Mouse (Mus musculus) spleen, postnatal 14 days (tissue): ENCODE data around the gene Olfr73.
"Not testable (repeated sequence)": the region's sequence is repeated elsewhere in the genome, so short reads cannot be mapped to it uniquely, and the experiment has no call there.

Source experiments
- DNase-seq, 2 experiments: peaks; one replicate each; pipeline ENCODE4 v3.0.0; 2021 to 2022; ENCODE audit warnings: low spot score in 2 of 2

The Olfr73 gene

GRCm38 (mm10) chr2:88037599-88037998 is at the start of gene Olfr73:
TSS of gene Olfr73 (minus strand) at chr2:88037699.
- DNase-seq, result no peak

DNA sequence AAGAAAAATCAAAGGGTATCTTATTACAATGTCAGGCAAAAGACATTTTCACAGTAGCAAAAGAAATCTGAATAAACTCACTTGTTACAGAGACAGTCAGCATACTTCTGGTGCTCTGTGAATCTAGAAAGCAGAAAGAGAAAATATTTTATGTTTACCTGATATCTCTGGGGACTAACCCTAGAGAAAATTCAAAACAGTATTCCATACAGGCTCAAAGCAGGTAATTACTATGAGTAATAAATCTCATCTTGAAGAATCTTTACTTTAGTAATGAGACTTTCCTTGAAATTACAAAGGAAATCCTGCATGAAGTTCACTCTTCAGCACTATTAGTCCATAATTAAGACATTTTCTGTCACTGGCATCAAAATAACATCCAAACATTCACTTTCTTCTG is 34.2 kb upstream of the Olfr73 start, which contains the start of gene Olfr1163:
Gene Olfr1163, minus strand, starts transcription at position 101 of the 400 bp plus-strand sequence.
- DNase-seq, result no peak

- DNase-seq, result no peak
These were observed 26.1 kb upstream of the Olfr73 start for GRCm38 (mm10) chr2:88063587-88063986.

- DNase-seq, result no peak
These were observed 13.5 kb upstream of the Olfr73 start, which contains the start of gene Olfr1162 for GRCm38 (mm10) chr2:88051029-88051428. TSS of gene Olfr1162 (minus strand) at chr2:88051129.

DNA sequence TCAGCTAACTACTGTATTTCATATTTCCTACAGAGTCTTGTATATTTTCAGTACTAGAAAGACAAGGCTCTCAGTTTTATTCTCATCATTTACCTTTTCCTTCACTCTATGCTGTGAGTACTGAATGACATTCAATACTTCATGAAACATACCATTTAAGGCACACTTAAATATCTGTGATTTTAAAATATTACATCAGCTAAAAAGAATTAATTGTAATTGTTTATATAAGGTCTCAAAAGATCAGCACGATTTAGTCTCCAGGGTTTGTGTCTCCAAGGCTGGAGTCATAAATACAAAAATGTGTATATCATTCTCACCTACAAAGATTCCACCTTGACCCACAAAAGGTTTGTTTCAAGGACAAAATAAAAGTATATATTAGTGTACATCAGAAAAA is 15.0 kb downstream of the Olfr73 start, which contains the start of gene Olfr1161:
Gene Olfr1161, plus strand, starts transcription at position 301 of the 400 bp plus-strand sequence.
- not testable (repeated sequence) for DNase-seq

DNA sequence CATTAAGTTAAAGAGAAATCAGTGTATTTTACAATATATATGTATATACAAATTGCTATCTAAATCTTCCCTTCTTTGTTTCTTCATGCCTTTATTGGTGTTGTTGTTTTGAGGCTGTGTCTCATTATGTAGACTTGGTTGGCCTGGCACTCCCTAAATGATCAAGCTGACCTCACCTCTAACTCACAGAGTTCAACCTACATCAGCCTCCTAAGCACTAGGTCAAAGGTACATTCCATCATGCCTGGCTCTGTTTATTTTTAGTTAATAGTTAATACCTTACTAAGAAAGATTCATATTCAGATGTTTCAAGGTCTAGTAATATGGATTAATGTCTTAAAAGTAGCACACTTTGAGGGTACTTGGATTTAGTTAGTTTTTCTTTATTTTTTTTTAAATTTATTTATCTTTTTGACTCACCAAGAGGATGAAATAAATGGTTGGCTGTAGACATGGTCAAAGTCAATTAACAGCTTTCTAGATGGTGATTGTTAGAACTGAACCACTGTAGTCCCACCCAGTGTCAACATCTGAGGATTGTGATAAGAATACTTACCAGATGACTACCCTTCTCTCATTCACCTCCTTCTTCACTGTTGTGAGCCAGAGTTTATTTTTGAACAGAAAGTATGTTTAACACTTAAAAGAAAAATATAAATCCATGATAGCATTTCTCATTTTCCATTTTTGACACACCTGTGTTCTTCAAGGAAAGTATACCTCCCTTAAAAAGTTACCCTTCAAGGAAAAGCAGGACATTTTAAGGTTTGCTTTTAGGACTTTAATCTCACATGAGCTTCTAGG is 29.8 kb downstream of the Olfr73 start, which contains the start of gene Olfr1160:
Gene Olfr1160, minus strand, starts transcription at position 754 of the 804 bp plus-strand sequence.
- DNase-seq, result no peak

GRCm38 (mm10) chr2:87989813-87990212 is 47.7 kb downstream of the Olfr73 start, which contains the start of gene Olfr1158:
TSS of gene Olfr1158 (plus strand) at chr2:87990113.
- no peak for DNase-seq
